Comparison of ENCODE assay signal across 8 mouse cellular contexts in the genomic region with DNA sequence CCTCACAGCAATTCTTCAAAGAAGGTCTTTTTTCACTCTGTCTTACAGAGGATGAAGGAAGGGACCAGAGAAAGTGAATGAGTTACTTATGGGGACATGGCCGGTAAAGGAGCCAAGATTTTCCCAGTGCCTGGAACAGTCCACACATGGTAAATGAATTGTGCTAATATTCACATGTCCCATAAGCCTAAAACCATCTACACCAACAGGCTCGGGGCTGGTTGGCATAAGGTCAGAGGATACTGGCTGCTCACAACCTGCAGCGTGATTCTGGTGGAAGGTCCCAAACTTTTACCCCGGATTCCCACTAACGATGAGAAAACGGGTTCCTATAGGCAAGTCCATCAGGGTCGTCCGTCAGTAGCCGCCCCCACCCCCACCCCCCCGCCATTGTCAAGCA. TPM values are rescaled to one million over a fixed set of nuclear protein-coding genes. Genes with fewer than 3 reads are reported as not detected.
A peak's percentile ranks its signal among the peaks of the same experiment; 100 is the strongest.
DNase-seq lines count a peak whose midpoint lies in the region; ATAC-seq and TF ChIP-seq lines count a peak whose summit lies in the region.

No protein-coding gene starts in this region.

- peaks cover 3% of the 10 kb centered on the region for H3K4me1 ChIP-seq in heart, embryonic 10.5 days
- peaks cover 48% of the 10 kb centered on the region for H3K4me1 ChIP-seq in thymus, adult 2 months (replicated peaks; ENCODE audit: control insufficient read depth, insufficient read depth, low read length)
- H3K4me1 ChIP-seq in liver, embryonic 12.5 days: 0 out of 2 replicates have a peak, but pooled peaks cover 6% of the 10 kb centered on the region

- H3K9ac ChIP-seq in liver, embryonic 12.5 days: peak overlapping the region; percentile 67

- peak; percentile 5; the same call in 1 of the 2 replicates for ATAC-seq in liver, embryonic 12.5 days

- H3K27me3 ChIP-seq in heart, embryonic 10.5 days (ENCODE audit: insufficient read depth, poor library complexity, severe bottlenecking): peaks cover 10% of the 10 kb centered on the region
- no peaks in the 10 kb centered on the region for H3K27me3 ChIP-seq in thymus, adult 2 months (ENCODE audit: control insufficient read depth, insufficient read depth, low read length)
- H3K27me3 ChIP-seq in liver, embryonic 12.5 days (replicated peaks): peaks cover 39% of the 10 kb centered on the region

- no peaks in the 10 kb centered on the region for H3K9me3 ChIP-seq in heart, embryonic 10.5 days
- H3K9me3 ChIP-seq in liver, embryonic 12.5 days (replicated peaks): no peaks in the 10 kb centered on the region

- no peak for TF ChIP-seq CTCF in thymus, adult 2 months (IDR thresholded peaks at IDR 0.05; ENCODE audit: borderline replicate concordance, control insufficient read depth, extremely low read depth, insufficient read depth, low read length, poor library complexity)

- DNase-seq in heart, embryonic 10.5 days (ENCODE audit: low spot score): no peak
- no peak for DNase-seq in heart, adult 8-10 months (ENCODE audit: low spot score)
- no peak for DNase-seq in thymus, adult 2 months
- DNase-seq in thymus, postnatal 25 days: no peak
- DNase-seq in ovary, postnatal 10 days (ENCODE audit: low spot score): no peak
- DNase-seq in layer of hippocampus, adult 11-12 months (ENCODE audit: low spot score): no peak
- DNase-seq in layer of hippocampus, adult 18-20 months (ENCODE audit: low spot score in 2 of 2): no peak

- H3K4me2 ChIP-seq in liver, embryonic 12.5 days: peak overlapping the region; percentile 76

- no peak for TF ChIP-seq POLR2A in thymus, adult 2 months (IDR thresholded peaks at IDR 0.05; ENCODE audit: control insufficient read depth, extremely low read depth, insufficient read depth, low read length, poor library complexity)

- no peaks in the 10 kb centered on the region for H3K36me3 ChIP-seq in heart, embryonic 10.5 days
- H3K36me3 ChIP-seq in thymus, adult 2 months (ENCODE audit: control insufficient read depth, insufficient read depth, low read length): no peaks in the 10 kb centered on the region
- no peaks in the 10 kb centered on the region for H3K36me3 ChIP-seq in liver, embryonic 12.5 days

- H3K27ac ChIP-seq in heart, embryonic 10.5 days: peak overlapping the region; percentile 87; the same call in 1 of the 2 replicates
- no peak overlapping the region for H3K27ac ChIP-seq in thymus, adult 2 months (ENCODE audit: control insufficient read depth, insufficient read depth, low read length)
- no peak overlapping the region for H3K27ac ChIP-seq in liver, embryonic 12.5 days

- 19% methylated on average over 10 of the region's 10 CpGs for whole genome bisulfite sequencing in heart, embryonic 10.5 days
- WGBS in thymus, adult 2 months: 16% methylated on average over 10 of the region's 10 CpGs
- whole genome bisulfite sequencing in liver, embryonic 12.5 days (ENCODE audit: insufficient replicate concordance): 17% methylated on average over 9 of the region's 10 CpGs

- H3K4me3 ChIP-seq in heart, embryonic 10.5 days: peak overlapping the region; percentile 90
- peak overlapping the region; percentile 46 for H3K4me3 ChIP-seq in thymus, adult 2 months (ENCODE audit: control insufficient read depth, insufficient read depth, low read length)
- peak overlapping the region; percentile 64 for H3K4me3 ChIP-seq in liver, embryonic 12.5 days

RNA-seq across cellular contexts. Expression of a gene that starts 1.8 kb away (rescaled TPM):
- polyA plus RNA-seq in heart, embryonic 10.5 days (2016; fragmentation: Nextera tagmentation; extraction: Ambion mirVana): 12.9 and 16.2 TPM in 2 replicates
- 10 to 100 TPM; 15.6 to 18.2 (median 16.7) TPM for total RNA-seq in heart, adult 8-10 months (2022)
- 15.2 and 19.3 TPM in 2 replicates for polyA plus RNA-seq in thymus, adult 2 months (2012; rRNA removed)
- 3.4 and 3.5 TPM in 2 replicates for polyA plus RNA-seq in liver, embryonic 12.5 days (2016; fragmentation: Nextera tagmentation; extraction: Ambion mirVana)
- 10 to 100 TPM; 45.4 to 45.5 TPM for total RNA-seq in layer of hippocampus, adult 18-20 months (2021)

RNA-seq across cellular contexts. Expression of a gene that starts 44.3 kb away (rescaled TPM):
- 0.42 and 0.72 TPM in 2 replicates for polyA plus RNA-seq in heart, embryonic 10.5 days (2016; fragmentation: Nextera tagmentation; extraction: Ambion mirVana)
- under 1 TPM; 0.31 to 0.79 (median 0.59) TPM for total RNA-seq in heart, adult 8-10 months (2022)
- 0.64 and 0.69 TPM in 2 replicates for polyA plus RNA-seq in thymus, adult 2 months (2012; rRNA removed)
- 0.20 and 0.44 TPM in 2 replicates for polyA plus RNA-seq in liver, embryonic 12.5 days (2016; fragmentation: Nextera tagmentation; extraction: Ambion mirVana)
- 1 to 10 TPM; 6.7 to 7.2 TPM for total RNA-seq in layer of hippocampus, adult 18-20 months (2021)
